Mouse (Mus musculus) liver, adult (tissue): Measurements from ENCODE around the gene Pld6.

ENCODE experiments used
- GATA4 ChIP-seq: IDR thresholded peaks from 2 replicates; pipeline ENCODE4 v1.6.1; 2014; ENCODE audit warnings: mild to moderate bottlenecking, low read length; ENCODE audit not compliant: insufficient replicate concordance

Pld6 gene

DNA sequence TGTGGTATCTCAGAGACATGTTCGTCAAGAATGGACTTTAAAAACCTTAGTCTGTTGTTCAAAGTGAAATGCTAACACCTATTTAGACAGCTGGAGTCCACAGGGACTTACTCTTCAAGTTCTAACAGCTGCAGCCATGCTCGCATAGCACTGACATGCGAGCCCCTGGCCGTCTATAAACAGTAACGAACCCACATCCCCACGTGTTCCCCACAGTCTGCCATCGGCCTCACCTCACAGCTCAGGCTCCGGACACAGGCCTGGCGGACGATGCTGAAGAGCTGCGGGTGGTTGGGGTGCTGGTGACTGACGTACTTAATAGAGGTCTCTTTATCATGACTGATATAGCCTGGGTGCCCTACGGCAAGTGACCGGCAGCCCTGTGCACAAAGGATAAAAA, 16.1 kb upstream of the Pld6 start:
- TF ChIP-seq GATA4 = no peak

DNA sequence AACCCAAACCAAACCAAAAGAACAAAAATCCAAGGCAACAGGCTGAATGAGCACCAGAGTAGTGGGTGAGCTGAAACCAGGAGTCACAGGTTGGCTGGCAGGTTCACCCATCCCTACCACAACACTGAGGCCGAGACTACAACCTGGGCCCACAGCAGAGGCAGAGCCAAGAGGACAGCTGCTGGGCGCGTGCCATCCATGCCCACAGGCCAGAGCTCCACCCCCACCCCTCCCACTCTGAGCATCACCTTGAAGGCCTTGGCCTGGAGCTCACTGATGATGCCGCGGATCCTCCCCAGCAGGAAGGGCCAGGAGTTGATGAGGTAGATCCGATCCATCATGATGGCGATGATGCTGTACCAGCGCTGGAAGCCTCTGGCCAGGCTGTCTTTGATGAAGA, 14.4 kb upstream of the Pld6 start:
- no peak for TF ChIP-seq GATA4

DNA sequence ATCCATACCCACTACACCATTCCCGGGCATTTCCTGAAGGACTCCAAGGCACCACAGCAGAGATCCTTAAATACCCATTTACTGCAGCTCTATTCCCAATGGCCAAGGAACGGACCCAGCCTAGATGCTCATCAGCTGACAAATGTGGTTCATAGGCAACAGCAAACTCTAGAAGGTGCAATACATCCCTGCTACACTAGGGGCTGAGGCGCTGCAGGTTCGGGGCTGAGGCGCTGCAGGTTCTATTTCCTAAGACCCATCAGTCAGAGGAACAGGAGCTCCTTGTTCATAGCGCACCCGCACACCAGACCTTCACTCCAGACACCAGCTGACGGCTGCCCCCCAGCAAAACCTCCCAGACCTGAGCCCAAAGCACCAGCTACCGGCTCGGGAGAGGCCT, 13.0 kb upstream of the Pld6 start:
- TF ChIP-seq GATA4 = no peak

DNA sequence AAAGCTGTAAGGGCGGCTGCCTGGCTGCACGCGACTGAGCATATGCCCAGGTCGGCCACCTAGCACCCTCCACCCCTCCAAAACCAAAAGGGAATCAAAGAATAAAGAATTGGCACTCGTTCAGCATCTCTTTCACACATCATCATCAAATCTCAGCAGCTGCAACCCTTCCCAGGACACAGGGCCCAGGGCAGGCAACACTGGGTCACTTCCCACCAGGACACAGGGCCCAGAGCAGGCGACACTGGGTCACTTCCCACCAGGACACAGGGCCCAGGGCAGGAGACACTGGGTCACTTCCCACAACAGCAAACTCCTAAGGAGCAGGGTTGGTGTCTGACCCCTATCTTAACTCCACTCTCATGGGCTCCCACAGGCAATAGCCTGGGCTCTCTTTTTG, 5.9 kb upstream of the Pld6 start:
- TF ChIP-seq GATA4 = no peak

DNA sequence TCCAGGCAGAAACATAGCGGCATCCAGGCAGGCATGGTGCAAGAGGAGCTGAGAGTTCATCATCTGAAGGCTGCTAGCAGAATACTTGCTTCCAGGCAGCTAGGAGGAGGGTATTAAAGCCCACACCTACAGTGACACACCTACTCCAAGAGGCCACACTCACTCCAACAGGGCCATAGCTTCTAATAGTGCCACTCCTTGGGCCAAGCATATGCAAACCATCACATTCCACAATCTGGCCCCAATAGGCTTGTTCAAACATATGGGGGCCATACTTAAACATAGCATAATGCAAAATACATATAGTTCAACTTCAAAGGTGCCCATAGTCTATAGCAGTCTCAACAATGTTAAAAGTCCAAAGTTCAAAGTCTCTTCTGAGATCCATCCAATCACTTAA, 1.9 kb upstream of the Pld6 start:
- no peak for TF ChIP-seq GATA4

DNA sequence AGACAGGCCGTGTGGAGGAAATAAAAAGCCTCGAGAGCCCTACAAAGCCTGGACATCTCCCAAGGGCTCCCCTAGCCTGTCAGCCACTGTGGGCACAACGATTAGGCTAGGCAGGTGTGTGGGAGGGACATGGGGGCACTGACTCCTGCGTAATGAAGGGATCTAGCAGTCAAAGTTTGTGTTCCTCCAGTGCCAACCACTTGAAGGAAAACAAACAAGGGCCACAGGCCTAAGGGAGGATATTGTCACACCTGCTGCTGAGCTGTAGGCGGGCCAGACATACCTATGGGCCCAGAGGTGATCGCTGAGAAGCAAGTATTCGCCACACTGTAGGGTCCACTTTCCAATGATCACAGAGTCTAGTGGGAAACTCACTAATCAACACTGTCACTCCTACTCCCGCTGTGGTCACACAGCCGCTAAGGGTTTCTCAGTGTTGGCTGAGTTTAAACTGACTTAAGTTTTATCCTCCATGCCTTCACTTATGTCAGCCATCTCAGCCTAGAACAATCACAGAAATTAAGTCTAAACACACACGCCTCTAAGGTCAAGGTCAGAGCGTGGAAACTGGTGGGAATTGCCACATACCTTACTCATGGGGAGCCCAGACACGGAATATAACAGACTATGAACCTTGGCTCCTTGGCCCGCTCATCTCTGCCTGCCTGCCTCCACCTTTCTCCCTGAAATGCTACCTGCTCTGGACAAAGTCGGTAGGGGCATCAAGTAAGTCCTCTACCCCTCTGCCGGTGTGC, 824 bp downstream of the Pld6 start:
- no peak for TF ChIP-seq GATA4

DNA sequence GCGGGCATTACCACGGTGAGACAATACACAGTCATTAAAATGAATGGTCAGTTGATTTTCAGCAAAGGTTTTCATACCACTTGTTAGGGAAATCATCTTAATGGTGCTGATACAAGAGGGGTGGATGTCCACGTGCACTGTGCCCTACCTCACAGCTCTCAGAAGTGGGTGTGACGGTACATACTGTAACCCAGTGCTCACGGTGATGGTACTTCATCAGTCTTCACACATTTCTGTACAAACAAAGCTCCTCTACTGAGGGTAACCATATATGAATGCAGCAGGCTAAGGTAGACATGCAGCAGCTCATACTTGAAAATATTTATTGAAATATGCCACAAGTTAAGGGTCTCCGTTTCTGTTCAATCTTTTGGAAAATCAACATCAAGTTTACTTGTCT, 3.9 kb downstream of the Pld6 start:
- TF ChIP-seq GATA4 = no peak

DNA sequence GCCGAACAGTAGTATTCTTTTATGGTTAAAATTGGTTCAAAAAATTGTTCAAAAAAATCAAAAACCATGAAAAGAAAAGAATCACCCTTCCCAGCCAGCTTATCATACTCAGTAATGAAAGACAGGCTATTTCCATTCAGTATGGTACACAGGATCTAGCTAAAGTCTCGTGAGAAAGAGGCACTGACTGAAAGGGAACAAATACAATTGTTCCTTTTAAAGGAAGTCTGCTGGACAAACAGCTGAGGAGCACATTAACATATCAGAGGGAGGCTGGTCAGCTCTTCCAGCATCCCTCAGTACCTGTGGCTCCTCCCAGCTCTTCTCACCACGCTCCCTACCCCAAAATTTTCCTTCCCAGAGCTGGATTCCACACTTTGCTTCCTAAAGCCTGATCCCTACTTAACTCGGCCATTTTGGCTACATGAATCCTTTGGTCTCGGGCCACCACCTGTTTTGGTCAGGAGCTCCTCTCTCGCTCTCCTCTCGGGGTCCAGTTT, 5.3 kb downstream of the Pld6 start:
- TF ChIP-seq GATA4 = no peak

DNA sequence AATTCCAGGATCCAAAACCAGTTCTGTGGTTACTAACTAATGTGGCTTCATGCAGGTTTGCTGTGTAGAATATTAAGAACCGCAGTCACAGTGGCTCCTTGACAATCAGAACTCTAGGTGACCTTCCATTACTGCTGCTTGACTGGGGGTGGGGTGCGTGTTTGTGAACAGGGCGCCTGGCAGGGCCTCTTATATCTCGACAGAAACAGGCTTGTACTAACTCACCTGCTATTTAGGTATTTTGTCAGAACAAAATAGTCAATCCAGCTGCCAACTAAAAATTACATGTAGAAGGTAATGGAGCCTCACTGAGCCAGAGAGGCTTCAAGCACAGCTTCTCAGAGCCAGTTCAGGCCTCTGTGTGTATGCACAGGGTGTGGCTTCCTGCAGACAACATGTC, 7.2 kb downstream of the Pld6 start:
- TF ChIP-seq GATA4 = no peak

DNA sequence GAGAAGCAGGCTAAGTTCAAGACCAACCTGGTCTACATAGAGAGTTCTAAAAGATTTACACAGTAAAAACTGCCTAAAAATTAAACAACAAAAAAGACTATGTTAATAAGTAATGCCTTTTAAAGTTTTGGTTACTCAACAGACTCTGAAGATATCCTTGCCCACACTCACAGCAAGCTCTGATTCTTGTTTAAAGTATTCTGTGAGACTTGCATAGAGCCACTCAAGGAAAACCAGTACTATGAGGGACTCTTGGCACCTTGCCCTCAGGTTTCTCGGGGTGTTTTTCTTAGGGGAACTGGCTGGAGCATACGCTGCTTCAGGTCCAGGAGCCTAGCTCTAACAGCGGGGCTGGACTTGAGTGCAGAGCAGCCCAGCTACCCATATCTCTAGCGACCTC, 8.0 kb downstream of the Pld6 start:
- TF ChIP-seq GATA4 = no peak

DNA sequence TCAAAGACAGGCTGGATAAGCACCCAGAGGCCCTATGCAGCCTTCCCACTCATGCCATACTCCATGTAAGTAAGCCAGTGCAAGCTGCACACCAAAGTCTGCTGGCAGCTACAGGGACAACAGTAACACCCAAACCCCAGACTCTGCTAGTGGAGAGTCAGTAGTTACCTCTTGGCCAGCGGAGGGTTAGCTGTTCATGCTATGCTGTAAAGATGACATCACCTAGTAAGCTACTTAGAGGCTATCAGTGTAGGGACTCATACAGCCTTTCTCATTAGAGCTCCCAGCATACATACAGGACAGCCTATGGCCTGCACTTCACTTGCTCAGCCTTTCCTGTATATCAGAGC, 8.6 kb downstream of the Pld6 start:
- no peak for TF ChIP-seq GATA4

DNA sequence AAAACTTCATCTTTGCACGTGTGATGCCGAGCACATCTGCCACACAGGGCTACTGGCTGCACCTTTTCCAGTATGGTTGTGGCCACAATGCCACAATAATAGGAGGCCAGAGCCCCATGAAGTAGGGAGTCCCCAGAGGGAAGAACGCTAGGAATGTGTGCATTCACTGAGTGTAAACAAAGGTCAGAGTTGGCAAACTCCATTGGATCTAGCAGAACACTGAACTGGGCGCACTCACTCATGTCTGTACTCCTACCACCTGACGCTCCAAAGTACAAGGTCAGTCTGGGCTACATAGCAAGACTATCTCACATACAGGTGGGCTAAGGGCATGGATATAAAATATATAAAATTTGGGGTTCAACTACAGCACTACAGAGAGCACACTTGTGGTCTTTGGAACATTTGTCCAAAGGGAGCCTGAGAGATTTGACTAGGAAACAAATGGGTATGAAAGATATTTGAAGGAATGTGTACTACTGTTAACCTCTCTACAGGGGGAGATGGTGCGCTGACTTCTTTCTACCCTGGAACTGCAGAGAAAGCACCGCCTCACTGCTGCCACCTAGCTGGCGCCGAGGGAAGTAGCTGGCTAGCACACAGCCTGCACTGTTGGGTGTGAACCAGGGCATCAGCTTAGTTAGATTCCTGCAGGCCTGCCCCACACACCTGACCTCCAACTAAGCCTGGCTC, 9.1 kb downstream of the Pld6 start:
- no peak for TF ChIP-seq GATA4

DNA sequence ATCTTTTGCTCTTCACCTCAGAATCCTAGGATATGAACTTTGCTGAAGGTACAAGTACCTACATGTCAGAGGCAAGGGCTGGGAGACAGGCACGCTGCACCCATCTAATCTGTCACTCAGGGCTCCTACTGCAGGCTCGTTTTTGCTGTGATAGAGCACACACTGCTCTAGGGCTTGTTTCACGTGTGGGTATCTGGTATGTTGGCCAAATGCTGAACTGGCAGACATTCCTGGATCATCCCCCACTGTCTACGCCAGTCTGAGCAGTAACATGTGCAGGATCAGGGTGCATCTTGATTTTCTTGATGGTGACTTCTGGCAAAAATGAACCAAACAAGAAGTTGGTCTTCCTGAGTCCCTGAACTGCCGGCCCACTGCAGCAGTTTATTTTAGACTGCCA, 10.2 kb downstream of the Pld6 start:
- TF ChIP-seq GATA4 = no peak

DNA sequence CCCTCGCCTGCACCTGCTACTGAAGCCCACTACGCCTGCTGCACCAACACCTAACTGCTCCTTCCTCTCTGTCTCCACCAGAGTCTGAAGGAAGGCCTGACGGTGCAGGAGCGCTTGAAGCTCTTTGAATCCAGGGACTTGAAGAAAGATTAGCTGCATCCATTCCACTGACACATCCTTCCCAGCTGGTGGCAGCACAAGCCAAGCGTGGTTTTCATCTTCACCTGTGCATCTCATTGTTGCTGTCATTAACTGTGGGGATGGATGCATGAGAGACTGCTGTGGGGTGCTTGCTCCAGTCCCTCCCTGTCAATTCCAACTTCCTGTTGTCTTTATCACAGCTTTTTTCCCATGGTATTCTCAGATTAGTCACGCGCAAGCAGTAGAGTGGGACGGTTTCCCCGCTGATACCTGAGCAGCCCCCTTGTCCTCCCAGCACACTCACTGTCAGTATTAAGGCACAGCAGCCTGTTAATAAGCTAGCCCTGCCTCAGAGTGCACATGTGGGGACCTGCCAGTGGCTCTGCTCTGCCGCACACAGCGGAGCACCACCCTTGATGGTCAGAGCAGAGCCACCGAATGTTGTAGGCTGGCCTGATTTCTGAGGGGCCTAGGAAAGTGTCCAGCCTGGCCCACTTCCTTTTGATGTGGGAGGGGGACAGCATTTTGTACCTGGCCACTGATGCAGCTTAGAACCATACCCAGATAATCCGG, 11.9 kb downstream of the Pld6 start:
- TF ChIP-seq GATA4 = no peak

DNA sequence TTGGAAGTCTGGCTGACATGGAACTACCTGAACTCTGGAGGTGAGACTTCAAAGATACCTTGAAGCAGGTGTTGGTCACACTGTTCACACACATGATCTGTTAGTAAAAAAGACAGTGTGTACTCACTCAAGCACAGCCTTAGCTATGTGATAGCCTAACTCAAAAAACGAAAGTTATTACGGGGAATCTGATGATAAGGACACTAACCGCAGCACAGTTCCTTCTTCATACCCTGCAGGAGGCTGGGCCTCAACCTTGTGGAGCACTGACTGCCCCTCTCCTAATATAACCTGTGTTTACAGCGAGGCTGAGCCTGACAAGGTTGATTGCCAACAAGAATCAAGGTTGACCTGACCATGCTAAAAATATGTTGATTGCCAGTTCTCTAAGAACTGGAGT, 12.9 kb downstream of the Pld6 start:
- no peak for TF ChIP-seq GATA4

DNA sequence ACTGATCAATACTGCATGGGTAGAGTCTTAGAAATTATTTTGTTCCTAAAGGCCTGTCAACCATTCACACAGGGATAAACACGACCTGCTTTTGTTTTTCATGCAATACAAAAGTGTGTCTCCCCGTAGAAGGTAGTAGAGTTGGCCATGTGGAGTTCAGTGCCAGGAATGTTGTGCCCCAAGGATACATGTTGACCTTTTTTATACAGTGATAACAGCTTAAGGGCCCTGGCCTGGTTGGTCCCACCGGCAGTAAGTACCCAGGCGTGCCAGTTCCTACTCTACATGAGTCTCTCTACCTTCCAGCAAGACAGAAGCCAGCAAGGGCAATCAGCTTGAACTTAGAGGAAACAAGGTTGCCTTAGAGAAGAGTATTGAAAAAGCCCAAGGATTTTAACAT, 14.5 kb downstream of the Pld6 start:
- no peak for TF ChIP-seq GATA4
